Mouse (Mus musculus): Measurements from ENCODE around the gene Wdfy2. TPM values are rescaled to one million over a fixed set of nuclear protein-coding genes. Genes with fewer than 3 reads are reported as not detected.

Wdfy2 gene
- polyA plus RNA-seq, 2 experiments = 10.9 to 12.8 TPM

DNA sequence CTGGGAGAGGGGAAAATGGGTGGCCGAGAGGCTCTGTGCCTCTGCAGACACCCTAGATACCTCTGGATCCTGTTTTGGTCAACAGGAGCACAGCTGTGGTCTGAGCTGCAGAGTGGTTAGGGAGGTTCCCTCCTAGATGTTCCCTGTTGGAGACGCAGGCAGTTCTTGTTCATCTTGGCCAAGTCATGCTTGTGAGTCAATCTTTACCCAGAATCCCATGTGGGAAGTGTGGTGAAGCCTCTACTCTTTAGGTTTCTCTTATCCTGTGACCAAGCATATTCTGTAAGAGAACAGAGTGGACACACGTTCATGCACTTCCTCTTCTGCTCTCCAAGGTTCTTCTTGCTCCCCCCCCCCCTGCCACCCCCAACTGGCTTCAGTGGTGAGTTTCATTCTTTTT, 20.8 kb downstream of the Wdfy2 start:
- no peaks in the 10 kb centered on the region for H3K36me3 ChIP-seq (ENCODE audit: control insufficient read depth, insufficient read depth, low read length)
- ATAC-seq (ENCODE audit: low FRiP score, low read depth) (no peak), DNase-seq (ENCODE audit: low spot score) (no peak)
- peaks cover 12% of the 10 kb centered on the region; the same call in 1 of the 2 replicates for H3K4me1 ChIP-seq (ENCODE audit: control insufficient read depth, insufficient read depth, low read length)
- no peak overlapping the region for H3K27ac ChIP-seq (replicated peaks; ENCODE audit: low read depth, low read length)
- H3K9me3 ChIP-seq (ENCODE audit: control insufficient read depth, low read length) = no peaks in the 10 kb centered on the region
- H3K4me3 ChIP-seq (replicated peaks; ENCODE audit: low read length) = no peak overlapping the region
- H3K4me2 ChIP-seq (replicated peaks; ENCODE audit: low read depth, low read length, severe bottlenecking) = no peak overlapping the region
- TF ChIP-seq POLR2A (IDR thresholded peaks at IDR 0.05; ENCODE audit: borderline replicate concordance, extremely low read depth, insufficient read depth, insufficient read length) = no peak
- 82% methylated on average over 3 of the region's 3 CpGs for WGBS
- H3K27me3 ChIP-seq (ENCODE audit: control insufficient read depth, insufficient read depth, low read length) = no peaks in the 10 kb centered on the region
- H3K9ac ChIP-seq (ENCODE audit: low read depth, low read length, severe bottlenecking) = no peak overlapping the region

DNA sequence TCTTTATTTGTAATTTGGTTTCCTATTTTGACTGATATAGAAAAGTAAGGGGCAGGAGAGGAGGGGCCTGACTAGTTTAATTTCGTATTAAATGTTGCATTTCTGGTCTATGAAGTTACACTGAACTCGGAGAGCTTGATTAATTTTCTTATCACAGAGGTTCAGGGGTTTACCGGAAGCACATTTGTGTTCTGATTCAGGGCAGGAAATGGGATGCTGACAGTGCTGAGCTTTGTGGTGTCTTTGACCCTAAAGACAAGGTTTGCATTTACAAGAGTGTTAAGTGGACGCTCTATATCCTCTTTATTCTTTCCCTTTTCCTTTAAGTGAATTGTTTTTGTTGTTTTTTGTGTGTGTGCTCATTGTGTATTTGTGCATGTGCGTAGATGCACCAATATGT, 25.1 kb downstream of the Wdfy2 start:
- DNase-seq (ENCODE audit: low spot score) = no peak
- Histone ChIP-seq H3K9me3 (ENCODE audit: control insufficient read depth, low read length) (no peaks in the 10 kb centered on the region), H3K36me3 (ENCODE audit: control insufficient read depth, insufficient read depth, low read length) (no peaks in the 10 kb centered on the region), H3K4me2 (replicated peaks; ENCODE audit: low read depth, low read length, severe bottlenecking) (no peak overlapping the region), H3K4me3 (replicated peaks; ENCODE audit: low read length) (no peak overlapping the region), H3K27me3 (ENCODE audit: control insufficient read depth, insufficient read depth, low read length) (no peaks in the 10 kb centered on the region), H3K27ac (replicated peaks; ENCODE audit: low read depth, low read length) (no peak overlapping the region), H3K4me1 (ENCODE audit: control insufficient read depth, insufficient read depth, low read length) (no peaks in the 10 kb centered on the region), H3K9ac (ENCODE audit: low read depth, low read length, severe bottlenecking) (no peak overlapping the region)
- no peak for ATAC-seq (ENCODE audit: low FRiP score, low read depth)
- WGBS = 84% methylated on average over 5 of the region's 5 CpGs
- TF ChIP-seq POLR2A (IDR thresholded peaks at IDR 0.05; ENCODE audit: borderline replicate concordance, extremely low read depth, insufficient read depth, insufficient read length) = no peak

DNA sequence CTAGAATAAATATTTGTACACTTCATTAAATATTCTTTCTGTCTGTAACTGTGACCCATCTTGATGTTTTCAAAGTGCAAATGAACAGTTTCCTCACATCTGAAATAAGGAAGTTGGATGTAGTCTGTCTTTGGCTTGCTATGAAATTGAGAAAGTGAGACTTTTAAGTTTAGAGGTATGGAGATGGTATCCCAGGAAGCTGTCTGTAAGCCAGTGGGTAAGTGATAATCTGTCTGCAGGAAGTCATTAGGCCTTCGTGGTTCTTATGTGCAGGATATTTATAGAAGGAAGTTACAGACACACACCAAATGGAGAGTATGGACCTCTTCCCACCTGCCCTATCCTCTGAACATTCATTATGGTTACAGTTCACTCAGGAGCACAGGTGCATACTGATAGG, 26.8 kb downstream of the Wdfy2 start:
- no peak for TF ChIP-seq POLR2A (IDR thresholded peaks at IDR 0.05; ENCODE audit: borderline replicate concordance, extremely low read depth, insufficient read depth, insufficient read length)
- Histone ChIP-seq H3K36me3 (ENCODE audit: control insufficient read depth, insufficient read depth, low read length) (no peaks in the 10 kb centered on the region), H3K4me1 (ENCODE audit: control insufficient read depth, insufficient read depth, low read length) (peaks cover 3% of the 10 kb centered on the region; the same call in 1 of the 2 replicates), H3K4me2 (replicated peaks; ENCODE audit: low read depth, low read length, severe bottlenecking) (no peak overlapping the region), H3K9ac (ENCODE audit: low read depth, low read length, severe bottlenecking) (no peak overlapping the region), H3K4me3 (replicated peaks; ENCODE audit: low read length) (no peak overlapping the region), H3K27me3 (ENCODE audit: control insufficient read depth, insufficient read depth, low read length) (no peaks in the 10 kb centered on the region), H3K27ac (replicated peaks; ENCODE audit: low read depth, low read length) (no peak overlapping the region), H3K9me3 (ENCODE audit: control insufficient read depth, low read length) (no peaks in the 10 kb centered on the region)
- 15% methylated on average over 1 of the region's 1 CpGs for WGBS
- ATAC-seq (ENCODE audit: low FRiP score, low read depth) (no peak), DNase-seq (ENCODE audit: low spot score) (no peak)

DNA sequence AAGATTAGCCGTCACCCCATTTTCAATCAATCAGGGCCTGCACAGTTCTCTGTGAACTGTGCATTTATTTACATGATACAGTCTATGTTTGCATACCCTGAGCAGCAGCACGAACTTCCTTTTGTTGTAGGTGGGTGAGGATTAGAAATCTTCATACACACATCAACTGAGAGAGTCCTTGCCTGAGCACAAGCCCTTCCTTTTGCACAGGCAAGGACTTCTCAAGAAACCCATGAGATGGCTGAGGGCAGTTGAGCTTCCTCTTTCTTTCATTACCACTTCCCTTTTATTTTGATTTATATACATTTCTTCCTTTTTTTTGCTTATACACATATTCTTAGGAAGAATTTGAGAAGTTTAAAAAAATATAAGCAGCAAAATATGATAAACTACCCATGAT, 27.9 kb downstream of the Wdfy2 start:
- no peak for TF ChIP-seq POLR2A (IDR thresholded peaks at IDR 0.05; ENCODE audit: borderline replicate concordance, extremely low read depth, insufficient read depth, insufficient read length)
- Histone ChIP-seq H3K27ac (replicated peaks; ENCODE audit: low read depth, low read length) (no peak overlapping the region), H3K4me2 (replicated peaks; ENCODE audit: low read depth, low read length, severe bottlenecking) (no peak overlapping the region), H3K4me1 (ENCODE audit: control insufficient read depth, insufficient read depth, low read length) (peaks cover 3% of the 10 kb centered on the region; the same call in 1 of the 2 replicates), H3K27me3 (ENCODE audit: control insufficient read depth, insufficient read depth, low read length) (no peaks in the 10 kb centered on the region), H3K9ac (ENCODE audit: low read depth, low read length, severe bottlenecking) (no peak overlapping the region), H3K36me3 (ENCODE audit: control insufficient read depth, insufficient read depth, low read length) (no peaks in the 10 kb centered on the region), H3K4me3 (replicated peaks; ENCODE audit: low read length) (no peak overlapping the region), H3K9me3 (ENCODE audit: control insufficient read depth, low read length) (no peaks in the 10 kb centered on the region)
- DNase-seq (ENCODE audit: low spot score) (no peak), ATAC-seq (ENCODE audit: low FRiP score, low read depth) (no peak)
- 89% methylated on average over 2 of the region's 2 CpGs for WGBS

DNA sequence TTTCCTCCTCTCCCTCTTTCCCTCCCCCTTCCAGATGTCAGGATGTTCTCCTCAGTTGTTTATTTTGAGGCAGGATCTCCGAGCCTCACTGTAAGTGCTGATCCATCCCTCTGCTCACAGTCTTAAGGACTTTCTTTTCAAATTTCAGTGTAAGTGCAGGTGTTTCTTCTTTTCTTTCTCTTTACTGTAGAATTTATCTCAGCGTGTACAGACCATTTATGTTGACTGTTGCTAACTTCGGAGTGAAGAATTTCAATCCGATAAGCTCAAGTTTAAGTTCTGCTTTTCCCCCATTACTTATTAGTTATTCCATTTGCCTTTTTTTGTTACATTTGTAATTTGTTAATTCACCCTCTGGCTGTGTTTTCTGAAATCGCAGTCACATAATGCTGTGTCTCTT, 29.6 kb downstream of the Wdfy2 start:
- no peak overlapping the region for H3K27ac ChIP-seq (replicated peaks; ENCODE audit: low read depth, low read length)
- H3K9me3 ChIP-seq (ENCODE audit: control insufficient read depth, low read length) = 0 out of 2 replicates have a peak, but pooled peaks cover 2% of the 10 kb centered on the region
- H3K36me3 ChIP-seq (ENCODE audit: control insufficient read depth, insufficient read depth, low read length) = no peaks in the 10 kb centered on the region
- H3K9ac ChIP-seq (ENCODE audit: low read depth, low read length, severe bottlenecking) = no peak overlapping the region
- no peak overlapping the region for H3K4me3 ChIP-seq (replicated peaks; ENCODE audit: low read length)
- no peak overlapping the region for H3K4me2 ChIP-seq (replicated peaks; ENCODE audit: low read depth, low read length, severe bottlenecking)
- no peak for TF ChIP-seq POLR2A (IDR thresholded peaks at IDR 0.05; ENCODE audit: borderline replicate concordance, extremely low read depth, insufficient read depth, insufficient read length)
- WGBS = 77% methylated on average over 5 of the region's 5 CpGs
- peaks cover 3% of the 10 kb centered on the region; the same call in 1 of the 2 replicates for H3K4me1 ChIP-seq (ENCODE audit: control insufficient read depth, insufficient read depth, low read length)
- no peak for DNase-seq (ENCODE audit: low spot score)
- H3K27me3 ChIP-seq (ENCODE audit: control insufficient read depth, insufficient read depth, low read length) = no peaks in the 10 kb centered on the region
- ATAC-seq (ENCODE audit: low FRiP score, low read depth) = no peak

DNA sequence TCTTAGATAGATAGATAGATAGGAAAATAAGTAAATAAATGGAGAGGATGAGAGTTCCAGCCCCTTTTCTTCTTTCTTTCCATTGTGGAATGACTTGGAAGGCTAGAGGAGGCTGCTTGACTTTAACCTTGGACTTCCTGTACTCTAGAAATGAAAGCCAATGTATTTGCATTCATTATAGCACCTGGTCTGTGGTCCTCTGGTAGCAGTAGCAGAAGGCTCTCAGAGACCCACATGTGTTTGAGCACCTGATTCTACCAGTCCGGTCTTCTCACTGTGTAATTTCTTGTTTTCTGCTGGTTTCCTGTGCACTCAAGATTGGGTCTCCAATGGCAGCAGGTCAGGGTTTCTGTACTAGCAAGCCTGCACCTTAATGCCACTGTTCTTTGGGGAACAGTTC, 30.1 kb downstream of the Wdfy2 start:
- H3K9me3 ChIP-seq (ENCODE audit: control insufficient read depth, low read length) = 0 out of 2 replicates have a peak, but pooled peaks cover 2% of the 10 kb centered on the region
- WGBS = 60% methylated on average over 1 of the region's 1 CpGs
- no peak overlapping the region for H3K4me2 ChIP-seq (replicated peaks; ENCODE audit: low read depth, low read length, severe bottlenecking)
- H3K4me3 ChIP-seq (replicated peaks; ENCODE audit: low read length) = no peak overlapping the region
- DNase-seq (ENCODE audit: low spot score) (no peak), ATAC-seq (ENCODE audit: low FRiP score, low read depth) (no peak)
- no peaks in the 10 kb centered on the region for H3K27me3 ChIP-seq (ENCODE audit: control insufficient read depth, insufficient read depth, low read length)
- no peaks in the 10 kb centered on the region for H3K36me3 ChIP-seq (ENCODE audit: control insufficient read depth, insufficient read depth, low read length)
- no peak for TF ChIP-seq POLR2A (IDR thresholded peaks at IDR 0.05; ENCODE audit: borderline replicate concordance, extremely low read depth, insufficient read depth, insufficient read length)
- no peak overlapping the region for H3K27ac ChIP-seq (replicated peaks; ENCODE audit: low read depth, low read length)
- H3K4me1 ChIP-seq (ENCODE audit: control insufficient read depth, insufficient read depth, low read length) = peaks cover 3% of the 10 kb centered on the region; the same call in 1 of the 2 replicates
- no peak overlapping the region for H3K9ac ChIP-seq (ENCODE audit: low read depth, low read length, severe bottlenecking)

Data from limb, embryonic 14.5 days (tissue).